Mouse (Mus musculus) left cerebral cortex, adult 2 months (tissue): ENCODE data around the gene Prelid3b. TPM values are rescaled to one million over a fixed set of nuclear protein-coding genes. Genes with fewer than 3 reads are reported as not detected.

Source experiments
- DNase-seq, 2 experiments: peaks; one replicate each; pipeline ENCODE4 v3.0.0; 2021 to 2022; ENCODE audit warnings: low spot score in 2 of 2, mixed read lengths in 1 of 2; ENCODE audit errors: extremely low spot score in 1 of 2
- H3K27ac ChIP-seq: fragments of 200-600 bp; 2 replicates; pipeline ENCODE4 v1.8.1; 2022
- H3K4me3 ChIP-seq: fragments of 200-600 bp; 2 replicates; pipeline ENCODE4 v1.8.1; 2022
- CTCF ChIP-seq: fragments of 200-600 bp; IDR thresholded peaks from 2 replicates; pipeline ENCODE4 v1.8.1; 2022; ENCODE audit warnings: antibody characterized with exemption, mild to moderate bottlenecking, moderate library complexity
- intact Hi-C: fragments of 180-260 bp; cut with DNase I; formaldehyde crosslinking; loops from one replicate; pipeline ENCODE4 v1.15.1; 2025
- total RNA-seq, 2 experiments: library from RNA; stranded (reverse); gene quantifications; 2 replicates each; pipeline ENCODE4 v1.2.3; 2021

Prelid3b gene
- total RNA-seq, 2 experiments from 2014 or later = 50.4 to 52.7 TPM

DNA sequence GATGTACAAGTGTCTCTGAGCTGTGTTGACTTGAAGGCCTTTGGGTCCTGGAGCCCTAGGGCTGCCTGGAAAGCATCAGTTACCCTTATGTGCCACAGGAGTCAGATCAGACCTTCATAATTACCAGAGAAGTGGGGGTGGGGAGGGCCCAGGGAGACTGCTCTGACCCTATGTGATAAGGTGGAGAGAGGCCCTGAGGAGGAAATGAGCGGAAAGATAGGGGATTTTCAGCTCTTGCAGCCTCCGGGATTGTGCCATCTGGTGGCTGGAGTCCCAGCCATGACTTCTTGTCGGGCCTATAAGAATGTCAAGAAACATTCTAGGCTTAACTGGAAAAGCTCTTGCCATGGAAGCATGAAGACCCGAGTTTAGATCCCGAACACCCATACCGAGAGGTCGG is 19.2 kb downstream of the Prelid3b start:
- Histone ChIP-seq H3K27ac (no peak overlapping the region), H3K4me3 (no peak overlapping the region)
- no peak for DNase-seq
- TF ChIP-seq CTCF = no peak; the same call in 1 of the 2 replicates
- intact Hi-C loops = no loop called here

GRCm38 (mm10) chr2:174450353-174450752 is 22.5 kb downstream of the Prelid3b start, which contains the start of gene Tubb1:
Gene Tubb1 (plus strand): TSS chr2:174450695.
- Histone ChIP-seq H3K4me3 (no peak within 1 kb of the TSS), H3K27ac (no peak within 1 kb of the TSS)
- intact Hi-C loops = no loop called here
- TF ChIP-seq CTCF = no peak
- DNase-seq = no peak

DNA sequence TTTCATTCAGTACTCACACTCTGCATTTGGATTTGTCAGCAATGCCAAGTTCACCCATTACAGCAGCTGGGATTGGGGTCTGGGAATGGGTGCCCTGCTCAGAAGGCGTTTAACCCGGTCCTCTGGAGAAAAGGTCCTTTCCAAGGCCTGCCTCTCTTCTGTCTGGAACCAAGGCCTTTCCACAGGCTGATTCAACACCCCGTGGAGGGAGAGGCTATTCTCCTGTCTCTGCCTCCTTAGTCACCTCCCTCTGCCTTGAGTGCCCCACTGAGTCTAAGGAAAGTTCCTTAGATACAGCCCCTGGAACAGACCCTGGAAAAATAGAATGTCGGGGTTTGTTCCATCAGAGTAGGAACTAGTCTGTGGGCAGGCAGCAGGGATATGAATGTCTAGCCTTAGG is 24.5 kb downstream of the Prelid3b start:
- H3K27ac ChIP-seq = no peak overlapping the region
- intact Hi-C loops = no loop called here
- TF ChIP-seq CTCF = no peak
- DNase-seq = no peak
- H3K4me3 ChIP-seq = no peak overlapping the region

- TF ChIP-seq CTCF = no peak
- intact Hi-C loops = no loop called here
- Histone ChIP-seq H3K27ac (no peak overlapping the region), H3K4me3 (no peak overlapping the region)
- no peak for DNase-seq
Observed at GRCm38 (mm10) chr2:174446905-174447304, 26.0 kb downstream of the Prelid3b start.

DNA sequence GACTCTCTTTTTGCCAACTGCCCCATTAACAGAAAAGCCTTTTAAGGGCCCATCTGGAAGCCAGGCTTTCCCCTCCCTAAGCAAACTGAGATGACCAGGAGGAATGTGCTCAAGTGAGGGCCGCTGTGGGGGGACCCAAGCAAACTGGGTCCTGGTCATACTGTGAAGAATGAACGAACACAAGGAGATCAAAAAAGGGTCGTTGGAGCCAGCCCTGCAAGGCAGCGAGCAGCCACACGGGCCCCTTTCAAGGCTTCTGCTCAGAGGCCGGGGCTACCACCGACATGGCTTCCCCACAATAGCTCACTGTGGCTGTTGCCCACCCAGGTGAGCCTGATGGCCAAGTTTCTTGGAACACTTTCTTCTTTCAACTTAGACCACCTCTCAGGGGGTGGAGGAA is 26.4 kb downstream of the Prelid3b start:
- no peak for TF ChIP-seq CTCF
- Histone ChIP-seq H3K27ac (no peak overlapping the region), H3K4me3 (no peak overlapping the region)
- DNase-seq = no peak
- intact Hi-C loops = no loop called here

DNA sequence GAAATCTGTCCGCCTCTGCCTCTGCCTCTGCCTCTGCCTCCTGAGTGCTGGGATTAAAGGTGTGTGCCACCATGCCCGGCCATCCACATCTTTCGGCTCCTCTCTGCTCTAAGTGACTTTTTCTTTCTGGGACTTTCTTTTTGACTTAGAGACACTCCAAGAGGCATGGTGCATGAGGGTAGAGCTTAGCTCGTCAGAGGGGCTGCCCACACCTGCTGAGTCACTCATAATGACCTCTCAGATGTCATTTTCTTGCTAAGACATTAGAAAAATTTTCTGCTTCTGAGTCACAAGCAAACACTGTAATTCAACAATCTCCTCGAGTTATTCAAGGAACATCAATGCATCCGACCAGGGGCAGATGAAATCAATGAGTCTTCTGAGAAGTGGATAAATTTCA is 27.9 kb downstream of the Prelid3b start:
- Histone ChIP-seq H3K27ac (no peak overlapping the region), H3K4me3 (no peak overlapping the region)
- intact Hi-C loops = no loop called here
- no peak for TF ChIP-seq CTCF
- DNase-seq = no peak

GRCm38 (mm10) chr2:174444359-174444758 is 28.5 kb downstream of the Prelid3b start:
- Histone ChIP-seq H3K27ac (no peak overlapping the region), H3K4me3 (no peak overlapping the region)
- DNase-seq = no peak
- intact Hi-C loops = no loop called here
- TF ChIP-seq CTCF = no peak

DNA sequence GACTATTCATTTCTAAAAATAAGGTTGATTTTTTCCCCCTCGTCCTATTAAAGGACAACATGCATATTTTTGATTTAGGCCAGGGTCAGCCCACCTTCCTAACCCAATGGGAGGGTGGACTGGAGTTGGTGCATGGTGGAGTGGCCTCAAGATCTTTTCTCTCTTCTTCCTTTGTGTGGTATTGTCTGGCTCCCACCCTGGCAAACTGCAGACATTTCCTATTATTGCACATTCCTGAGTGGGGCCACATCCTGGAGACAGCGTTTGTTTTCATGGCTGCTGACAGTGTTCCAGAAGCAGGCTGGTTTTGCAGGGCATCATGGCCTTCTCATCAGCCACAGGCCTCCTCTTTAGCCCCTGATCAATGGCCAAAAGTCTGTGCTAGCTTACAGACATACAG is 29.8 kb downstream of the Prelid3b start:
- DNase-seq = no peak
- no peak overlapping the region for H3K4me3 ChIP-seq
- TF ChIP-seq CTCF = no peak
- H3K27ac ChIP-seq = no peak overlapping the region
- intact Hi-C loops = no loop called here

GRCm38 (mm10) chr2:174442460-174442859 is 30.4 kb downstream of the Prelid3b start:
- no peak for TF ChIP-seq CTCF
- H3K4me3 ChIP-seq = no peak overlapping the region
- intact Hi-C loops = no loop called here
- H3K27ac ChIP-seq = no peak overlapping the region
- DNase-seq = no peak

- Histone ChIP-seq H3K27ac (no peak overlapping the region), H3K4me3 (no peak overlapping the region)
- intact Hi-C loops = no loop called here
- DNase-seq = no peak
- no peak for TF ChIP-seq CTCF
Observed at GRCm38 (mm10) chr2:174441898-174442297, 31.0 kb downstream of the Prelid3b start.

DNA sequence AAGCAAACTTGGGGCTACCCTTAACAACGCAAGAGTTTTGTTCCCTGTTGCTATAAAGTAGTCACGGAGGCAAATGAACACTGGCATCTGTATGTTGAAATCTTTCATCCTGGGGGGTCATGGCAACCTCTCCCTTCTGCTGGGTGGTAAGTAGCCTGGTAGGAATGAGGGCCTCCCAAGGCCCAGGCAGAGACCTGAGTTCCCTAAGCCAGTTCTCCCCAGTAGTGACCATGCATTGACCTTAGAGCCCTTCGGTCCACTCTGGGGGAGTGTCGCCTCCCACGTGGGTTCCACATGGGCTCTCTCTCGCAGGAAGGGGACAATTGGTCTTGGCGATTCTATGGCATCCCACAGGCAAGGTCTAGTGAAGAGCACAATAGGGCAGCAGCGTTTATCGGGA is 32.9 kb downstream of the Prelid3b start:
- intact Hi-C loops = no loop called here
- DNase-seq = no peak
- H3K27ac ChIP-seq = no peak overlapping the region
- no peak overlapping the region for H3K4me3 ChIP-seq
- TF ChIP-seq CTCF = no peak

DNA sequence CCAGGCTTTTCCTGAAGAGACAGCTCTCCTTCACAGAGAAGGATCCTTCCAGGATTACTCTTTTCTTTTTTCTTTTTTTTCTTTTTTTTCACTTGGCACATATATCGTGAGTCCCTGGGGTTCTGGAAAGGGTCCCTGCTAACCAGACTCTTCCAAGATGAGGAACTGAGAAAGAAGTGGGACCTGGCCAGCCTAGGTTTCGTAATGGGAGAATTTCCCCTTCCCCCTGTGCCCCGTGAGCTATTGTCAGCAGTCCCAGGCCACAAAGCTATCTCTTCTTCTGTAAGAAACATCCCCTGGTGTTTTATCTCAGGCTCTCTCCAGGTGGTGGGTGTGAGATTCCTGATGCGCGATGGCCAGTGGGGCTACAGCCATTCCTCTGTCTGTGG is 33.4 kb downstream of the Prelid3b start:
- no peak overlapping the region for H3K4me3 ChIP-seq
- no peak for TF ChIP-seq CTCF
- intact Hi-C loops = no loop called here
- peak overlapping the region; percentile 26; the same call in 1 of the 2 replicates for H3K27ac ChIP-seq
- DNase-seq = no peak

- H3K4me3 ChIP-seq = peak within 1 kb of the TSS; percentile 57
- no peak for TF ChIP-seq CTCF
- H3K27ac ChIP-seq = peak within 1 kb of the TSS; percentile 51; the same call in 1 of the 2 replicates
- intact Hi-C loops = no loop called here
- peak; percentile 33 to 48 for DNase-seq
Observed at GRCm38 (mm10) chr2:174438737-174439449, 34.0 kb downstream of the Prelid3b start, which contains the start of gene Ctsz. Gene Ctsz (minus strand): TSS chr2:174439039.
